Mouse (Mus musculus) liver, embryonic 14.5 days (tissue): ENCODE results near the gene Dusp3. TPM values are rescaled to one million over a fixed set of nuclear protein-coding genes. Genes with fewer than 3 reads are reported as not detected.

Experiments used
- ATAC-seq: fragments of 200-750 bp; cut with Nextera tagmentation; 2 replicates; pipeline ENCODE4 v1.8.0; 2017; ENCODE audit warnings: moderate number of reproducible peaks, mild to moderate bottlenecking, moderate library complexity; ENCODE audit not compliant: insufficient read depth
- DNase-seq, 3 experiments: peaks; one replicate each; pipeline ENCODE4 v3.0.0-alpha.2; 2012 to 2013; ENCODE audit warnings: low read depth in 3 of 3, low spot score in 3 of 3
- H3K27ac ChIP-seq: fragments of 300-500 bp; sonication (generic); 2 replicates; pipeline ENCODE4 v1.5.1; 2014; ENCODE audit warnings: moderate library complexity, mild to moderate bottlenecking, control low read depth, inconsistent platforms
- H3K27me3 ChIP-seq: fragments of 300-500 bp; sonication (generic); 2 replicates; pipeline ENCODE4 v1.6.1; 2014; ENCODE audit warnings: mild to moderate bottlenecking, low read length, moderate library complexity; ENCODE audit not compliant: control insufficient read depth, insufficient read depth
- H3K36me3 ChIP-seq: fragments of 300-500 bp; sonication (generic); replicated peaks from 2 replicates; pipeline ENCODE4 v1.6.1; 2014; ENCODE audit warnings: low read depth; ENCODE audit not compliant: control insufficient read depth, insufficient read depth
- H3K4me1 ChIP-seq, 2 experiments: fragments of 200-500 bp in 1 of 2; fragments of 300-500 bp in 1 of 2; sonication (generic) in 1 of 2; replicated peaks; 2 replicates each; pipeline ENCODE4 v1.6.1; 2012 to 2014; ENCODE audit warnings: antibody characterized with exemption in 1 of 2, inconsistent platforms in 1 of 2, low read length in 1 of 2; ENCODE audit not compliant: control insufficient read depth in 2 of 2, insufficient read depth in 2 of 2
- H3K4me2 ChIP-seq: fragments of 300-500 bp; sonication (generic); 2 replicates; pipeline ENCODE4 v1.6.1; 2014; ENCODE audit warnings: low read depth, mild to moderate bottlenecking, control low read depth, moderate library complexity
- H3K4me3 ChIP-seq, 2 experiments: fragments of 200-500 bp in 1 of 2; fragments of 300-500 bp in 1 of 2; sonication (generic) in 1 of 2; 2 replicates each; pipeline ENCODE4 v1.5.1; 2012 to 2014; ENCODE audit warnings: low read depth in 2 of 2, low read length in 2 of 2, mild to moderate bottlenecking in 2 of 2, control low read depth in 1 of 2, inconsistent platforms in 1 of 2, moderate library complexity in 1 of 2; ENCODE audit not compliant: insufficient read depth in 1 of 2
- H3K9ac ChIP-seq: fragments of 300-500 bp; sonication (generic); replicated peaks from 2 replicates; pipeline ENCODE4 v1.6.1; 2014; ENCODE audit warnings: mild to moderate bottlenecking, control low read depth, moderate library complexity
- H3K9me3 ChIP-seq: fragments of 300-500 bp; sonication (generic); 2 replicates; pipeline ENCODE4 v1.6.1; 2016; ENCODE audit warnings: low read length, mixed read lengths; ENCODE audit not compliant: control insufficient read depth
- CTCF ChIP-seq: IDR thresholded peaks from 2 replicates; pipeline ENCODE4 v1.5.1; 2016; ENCODE audit warnings: antibody characterized with exemption, low read depth, control low read depth
- EP300 ChIP-seq: IDR thresholded peaks from 2 replicates; pipeline ENCODE4 v1.6.1; 2016; ENCODE audit warnings: antibody characterized with exemption, low read depth
- WGBS: fragments of 180-500 bp; shearing (Covaris S2); extraction: QIAGEN DNeasy Blood & Tissue Kit; methylation state at CpG from one replicate; pipeline ENCODE4 v1.1.7; 2014; ENCODE audit not compliant: insufficient replicate concordance; 5-methylcytosine and 5-hydroxymethylcytosine counted together
- polyA plus RNA-seq, 2 experiments: library from polyadenylated mRNA; depleted of rRNA in 1 of 2; stranded (reverse) in 1 of 2; unstranded in 1 of 2; fragments of >200 nt; fragmentation: Nextera tagmentation in 1 of 2; extraction: Ambion mirVana in 1 of 2; gene quantifications; 2 replicates each; pipeline versions ENCODE4 v1.2.1 to v1.2.3; 2012 to 2014

Gene Dusp3
- polyA plus RNA-seq, 2 experiments: 4.8 to 6.3 TPM

DNA sequence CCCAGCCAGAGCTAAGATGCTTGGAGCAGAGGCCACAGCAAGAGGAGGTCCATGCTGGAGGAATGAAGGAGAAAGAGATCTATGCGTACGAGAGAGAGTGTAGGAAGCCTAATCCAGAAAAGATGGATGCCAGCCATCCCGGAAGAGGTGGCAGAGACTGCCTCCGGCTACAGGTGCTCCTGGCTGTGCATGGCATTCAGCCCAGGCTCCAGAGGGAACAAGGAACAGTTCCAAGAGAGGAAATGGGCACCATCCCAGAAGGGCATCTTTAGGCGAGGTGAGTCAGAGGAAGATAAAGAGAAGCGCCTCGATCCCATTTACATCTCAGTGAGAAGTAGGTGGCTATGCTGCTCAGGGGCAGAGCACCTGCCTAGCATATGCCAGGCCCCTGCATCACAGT, 44.3 kb upstream of the Dusp3 start:
- Histone ChIP-seq H3K27ac (no peak overlapping the region), H3K9me3 (no peaks in the 10 kb centered on the region), H3K9ac (no peak overlapping the region), H3K4me3 (no peak overlapping the region), H3K27me3 (peaks cover 21% of the 10 kb centered on the region), H3K36me3 (no peaks in the 10 kb centered on the region), H3K4me2 (no peak overlapping the region), H3K4me1 (peaks cover 6 to 7% of the 10 kb centered on the region in 2 experiments; a peak in 3 of 4 replicates)
- ATAC-seq (no peak), DNase-seq (no peak)
- 70% methylated on average over 7 of the region's 7 CpGs for WGBS
- TF ChIP-seq EP300: no peak
- no peak for TF ChIP-seq CTCF

DNA sequence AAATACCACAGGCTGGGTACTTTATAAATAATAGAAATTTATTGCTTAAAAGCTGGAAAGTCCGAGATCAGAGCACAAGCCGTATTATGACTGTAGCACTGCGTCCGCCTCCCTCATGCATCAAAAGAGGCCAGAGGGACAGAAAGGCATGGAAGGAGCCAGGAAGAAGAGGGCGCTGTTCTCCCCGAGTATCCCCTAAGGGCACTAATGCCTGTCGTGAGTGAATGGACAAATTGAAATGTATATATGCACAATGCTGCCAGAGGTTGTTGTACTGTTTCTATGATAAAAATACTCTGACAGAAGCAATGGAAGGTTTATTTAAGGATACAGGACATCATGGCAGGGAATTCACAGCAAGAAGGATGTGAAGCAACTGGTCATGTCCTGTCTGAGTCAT, 43.2 kb upstream of the Dusp3 start:
- 38% methylated on average over 7 of the region's 7 CpGs for WGBS
- DNase-seq: no peak
- Histone ChIP-seq H3K9ac (no peak overlapping the region), H3K4me1 (peaks cover 6 to 7% of the 10 kb centered on the region in 2 experiments; a peak in 3 of 4 replicates), H3K4me3 (no peak overlapping the region), H3K27me3 (peaks cover 33% of the 10 kb centered on the region), H3K9me3 (no peaks in the 10 kb centered on the region), H3K27ac (no peak overlapping the region), H3K4me2 (no peak overlapping the region), H3K36me3 (no peaks in the 10 kb centered on the region)
- TF ChIP-seq CTCF (peak; percentile 21), EP300 (no peak)
- ATAC-seq: no peak

DNA sequence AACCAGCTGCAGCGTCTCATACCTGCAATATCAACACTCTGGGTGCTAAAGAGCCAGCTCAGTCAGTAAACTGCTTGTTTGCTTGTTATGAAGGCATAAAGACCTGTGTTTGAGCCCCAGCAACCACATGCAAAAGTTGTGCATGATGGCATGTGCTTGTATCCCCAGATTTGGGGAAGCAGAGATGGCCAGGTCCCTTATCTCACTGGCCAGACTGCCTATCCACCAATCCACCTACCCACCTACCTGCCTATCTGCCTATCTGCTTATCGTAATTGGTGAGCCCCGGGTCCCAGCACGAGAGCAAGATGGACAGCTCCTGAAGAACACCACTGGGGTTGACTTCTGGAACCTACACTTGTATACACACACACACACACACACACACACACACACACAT, 42.5 kb upstream of the Dusp3 start:
- H3K4me1 ChIP-seq: peaks cover 6 to 7% of the 10 kb centered on the region in 2 experiments; a peak in 3 of 4 replicates

DNA sequence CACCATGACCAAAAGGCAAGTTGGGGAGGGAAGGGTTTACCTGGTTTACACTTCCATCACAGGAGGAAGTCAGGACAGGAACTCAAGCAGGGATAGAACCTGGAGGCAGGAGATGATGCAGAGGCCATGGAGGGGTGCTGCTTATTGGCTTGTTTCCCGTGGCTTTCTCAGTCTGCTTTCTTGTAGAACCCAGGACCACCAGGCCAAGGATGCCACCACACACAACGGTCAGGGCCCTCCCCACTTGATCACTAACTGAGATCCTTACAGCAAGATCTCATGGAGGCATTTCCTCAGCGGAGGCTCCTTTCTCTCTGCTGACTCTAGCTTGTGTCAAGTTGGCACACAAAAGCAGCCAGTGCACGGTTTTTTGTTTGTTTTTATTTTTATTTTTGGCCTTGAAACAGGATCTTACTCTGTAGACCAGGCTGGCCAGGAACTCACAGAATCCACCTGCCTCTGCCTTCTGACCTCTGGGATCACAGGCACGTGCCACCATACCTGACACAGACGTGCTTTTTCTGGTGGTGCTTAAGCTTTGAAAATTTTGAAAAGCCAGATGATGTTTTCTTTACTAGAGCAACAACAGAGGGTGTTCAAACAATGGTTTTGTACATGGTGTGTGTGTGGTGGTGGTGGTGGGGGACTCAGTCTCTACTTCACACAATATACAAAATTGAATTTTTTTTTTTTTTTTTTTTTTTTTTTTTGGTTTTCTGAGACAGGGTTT, 41.4 kb upstream of the Dusp3 start, which contains the start of gene Mpp3:
Mpp3 (minus strand) TSS at position 375 of the 730 bp plus-strand sequence.
- no peak for TF ChIP-seq CTCF
- no peak for TF ChIP-seq EP300

More for the DNA sequence above, 42.5 kb upstream of the Dusp3 start:
- Histone ChIP-seq H3K27me3 (peaks cover 35% of the 10 kb centered on the region), H3K36me3 (no peaks in the 10 kb centered on the region), H3K4me3 (no peak overlapping the region), H3K9me3 (no peaks in the 10 kb centered on the region), H3K4me2 (no peak overlapping the region), H3K9ac (no peak overlapping the region), H3K27ac (no peak overlapping the region)
- 30% methylated on average over 4 of the region's 4 CpGs for WGBS
- no peak for ATAC-seq
- no peak for TF ChIP-seq CTCF
- TF ChIP-seq EP300: peak; percentile 59
- DNase-seq: no peak

DNA sequence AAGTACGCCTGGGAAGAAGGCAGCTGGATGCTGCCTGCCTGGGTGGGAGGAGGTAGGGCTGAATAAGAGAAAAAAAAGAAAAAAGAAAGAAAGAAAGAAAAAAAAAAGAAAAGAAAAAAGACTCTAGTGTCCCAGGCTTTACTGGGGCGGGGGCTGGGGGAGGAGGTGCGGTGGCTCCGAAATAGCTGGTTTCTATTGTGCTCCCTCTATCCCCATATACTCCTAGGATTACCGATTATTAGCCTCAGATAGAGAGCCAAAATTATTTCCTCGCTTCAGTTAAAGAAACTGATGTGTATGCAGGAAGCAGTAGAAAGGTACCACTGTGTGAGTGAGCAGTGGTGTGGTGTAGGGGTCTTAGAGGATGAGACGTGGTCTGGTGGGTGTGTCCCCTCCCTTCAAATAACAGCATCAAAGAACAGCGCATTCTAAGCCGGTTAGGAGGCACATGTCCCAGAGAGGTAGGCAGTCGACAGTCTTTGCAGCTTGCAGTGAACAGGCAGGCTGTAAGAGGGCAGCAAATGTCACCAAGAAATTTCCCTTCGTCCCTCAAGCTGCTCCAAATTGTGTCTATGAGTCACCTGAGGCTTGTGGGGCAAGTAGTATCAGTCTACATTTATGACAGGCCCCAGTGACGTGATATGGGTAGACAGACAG, 40.7 kb upstream of the Dusp3 start:
- Histone ChIP-seq H3K36me3 (no peaks in the 10 kb centered on the region), H3K27ac (no peak overlapping the region), H3K4me3 (no peak overlapping the region), H3K9me3 (no peaks in the 10 kb centered on the region), H3K4me2 (peak overlapping the region; percentile 71), H3K27me3 (peaks cover 35% of the 10 kb centered on the region), H3K4me1 (peaks cover 6 to 7% of the 10 kb centered on the region in 2 experiments; a peak in 3 of 4 replicates), H3K9ac (no peak overlapping the region)
- no peak for TF ChIP-seq EP300
- TF ChIP-seq CTCF: no peak
- WGBS: 15% methylated on average over 12 of the region's 12 CpGs
- DNase-seq: no peak
- ATAC-seq: no peak

More for the DNA sequence above, 41.4 kb upstream of the Dusp3 start, which contains the start of gene Mpp3:
- H3K4me3 ChIP-seq: no peak within 1 kb of the TSS
- 61% methylated on average over 6 of the region's 6 CpGs for WGBS
- no peak within 1 kb of the TSS for H3K27ac ChIP-seq
- DNase-seq (no peak), ATAC-seq (no peak)
- H3K4me1 ChIP-seq: peaks cover 6 to 7% of the 10 kb centered on the region in 2 experiments; a peak in 3 of 4 replicates
- H3K27me3 ChIP-seq: peaks cover 35% of the 10 kb centered on the region
- H3K9ac ChIP-seq: no peak within 1 kb of the TSS
- H3K9me3 ChIP-seq: no peaks in the 10 kb centered on the region
- H3K36me3 ChIP-seq: no peaks in the 10 kb centered on the region
- H3K4me2 ChIP-seq: peak within 1 kb of the TSS; percentile 71
